Mouse (Mus musculus) kidney, adult 2 months (tissue): ENCODE measurements around the gene Tet3.

Source experiments
- CTCF ChIP-seq: fragments of 200-500 bp; conservative IDR thresholded peaks from 2 replicates; pipeline ENCODE4 v1.5.1; 2011; ENCODE audit warnings: low read depth, mild to moderate bottlenecking, control low read depth, low read length, moderate library complexity, mixed read lengths; ENCODE audit not compliant: insufficient read depth, insufficient read length
- POLR2A ChIP-seq: fragments of 200-500 bp; IDR thresholded peaks from one replicate; pipeline ENCODE4 v1.6.1; 2011; ENCODE audit warnings: low read depth, low read length, control low read depth

DNA sequence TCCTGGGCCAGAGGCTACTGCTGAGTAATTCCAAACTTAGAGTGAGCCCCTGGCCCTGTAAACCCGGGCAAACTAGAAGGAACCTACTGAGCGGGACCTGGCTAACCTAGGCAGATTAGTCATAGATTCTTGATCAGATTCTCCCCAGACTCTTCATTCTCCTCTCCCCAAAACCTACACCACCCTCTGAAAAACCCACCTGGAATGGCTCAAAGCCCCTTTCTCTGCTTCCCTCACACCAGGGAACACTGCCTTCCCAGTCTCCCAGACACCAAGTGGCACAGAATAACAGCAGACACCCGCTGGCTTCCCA lies 18.7 kb downstream of the Tet3 start:
- TF ChIP-seq CTCF, result no peak
- no peak for TF ChIP-seq POLR2A
